Mouse (Mus musculus): ENCODE data around the gene Gm30083.

- TF ChIP-seq CTCF (IDR thresholded peaks at IDR 0.05; ENCODE audit: control insufficient read depth, insufficient read depth, low read length), result no peak
- no peak for TF ChIP-seq POLR2A (IDR thresholded peaks at IDR 0.05; ENCODE audit: borderline replicate concordance, control insufficient read depth, low read depth, low read length)
These were observed 61.2 kb downstream of the Gm30083 start, which contains the start of gene Rbp3 for GRCm38 (mm10) chr14:33953761-33954160.
